Mouse (Mus musculus) cortical plate, adult 2 months (tissue): ENCODE data around the gene Ythdf1.

Experiments
- CTCF ChIP-seq: fragments of 200-500 bp; IDR thresholded peaks from 2 replicates; pipeline ENCODE4 v1.5.1; 2011; ENCODE audit warnings: mild to moderate bottlenecking, control low read depth, low read length; ENCODE audit not compliant: insufficient read depth; ENCODE audit errors: extremely low read depth
- POLR2A ChIP-seq: fragments of 200-500 bp; IDR thresholded peaks from 2 replicates; pipeline ENCODE4 v1.6.1; 2011; ENCODE audit warnings: mild to moderate bottlenecking, low read length, control low read depth; ENCODE audit not compliant: insufficient read depth; ENCODE audit errors: extremely low read depth

- TF ChIP-seq CTCF = no peak
- TF ChIP-seq POLR2A = no peak
Measured at GRCm38 (mm10) chr2:180915886-180916433, 4.8 kb downstream of the Ythdf1 start.
